Mouse (Mus musculus): ENCODE measurements around the gene Mvp.

DNA sequence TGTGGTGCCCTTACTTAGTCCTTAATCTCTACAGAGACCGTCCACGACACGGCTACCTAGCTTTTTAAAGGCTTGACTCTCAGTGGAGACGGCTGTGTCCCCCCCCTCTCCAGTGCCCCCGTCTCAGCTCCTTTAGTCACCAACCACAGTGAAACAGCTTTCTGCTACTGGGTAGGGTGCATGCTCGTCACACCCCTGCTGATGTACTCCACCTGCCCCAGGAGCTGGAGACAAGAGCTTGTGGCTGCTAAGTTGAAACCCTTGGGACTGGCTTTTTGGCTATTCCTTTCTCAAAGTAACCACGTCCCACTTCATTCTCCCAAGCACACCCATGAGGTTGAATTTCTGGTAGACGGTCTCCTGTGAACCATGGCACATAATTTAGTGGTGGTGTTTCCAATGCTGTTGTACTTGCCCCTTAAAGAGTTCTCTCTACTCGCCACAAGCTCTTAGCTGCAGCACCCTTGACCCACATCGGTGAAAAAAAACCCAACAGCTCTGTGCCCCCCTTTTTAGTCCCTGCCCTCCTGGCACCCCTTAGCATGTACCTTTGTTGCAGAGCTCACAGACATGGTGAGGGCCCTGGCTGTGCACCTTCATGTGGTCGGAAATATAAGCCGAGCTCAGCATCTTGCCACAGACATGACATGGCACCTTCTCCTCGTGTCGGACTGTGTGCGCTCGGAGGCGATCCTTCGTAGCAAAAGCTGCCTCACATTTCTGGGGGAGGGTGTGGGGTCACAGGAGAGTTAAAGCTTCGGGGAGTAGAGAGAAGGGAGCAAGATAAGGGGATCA, 9.7 kb upstream of the Mvp start:
- no peak for TF ChIP-seq CTCF (IDR thresholded peaks at IDR 0.05; ENCODE audit: low read depth)
- TF ChIP-seq EP300 (IDR thresholded peaks at IDR 0.05; ENCODE audit: low read depth), result no peak
